Mouse (Mus musculus): ENCODE data around the gene Slc1a7.

The Slc1a7 gene

GRCm38 (mm10) chr4:108051687-108052274, 83.6 kb downstream of the Slc1a7 start:
- no peak for DNase-seq (ENCODE audit: low read depth, low spot score)

- DNase-seq (ENCODE audit: low read depth, low spot score) = no peak
Measured at GRCm38 (mm10) chr4:108052673-108053072, 84.5 kb downstream of the Slc1a7 start.

GRCm38 (mm10) chr4:108055873-108056272, 87.7 kb downstream of the Slc1a7 start:
- no peak for DNase-seq (ENCODE audit: low read depth, low spot score)

GRCm38 (mm10) chr4:108057247-108057646, 89.1 kb downstream of the Slc1a7 start:
- DNase-seq (ENCODE audit: low read depth, low spot score) = no peak

GRCm38 (mm10) chr4:108058166-108058565, 90.0 kb downstream of the Slc1a7 start:
- no peak for DNase-seq (ENCODE audit: low read depth, low spot score)

- no peak for DNase-seq (ENCODE audit: low read depth, low spot score)
Measured at GRCm38 (mm10) chr4:108059601-108060379, 91.7 kb downstream of the Slc1a7 start.

GRCm38 (mm10) chr4:108060774-108061173, 92.6 kb downstream of the Slc1a7 start:
- no peak for DNase-seq (ENCODE audit: low read depth, low spot score)

GRCm38 (mm10) chr4:108062524-108062923, 94.4 kb downstream of the Slc1a7 start:
- no peak for DNase-seq (ENCODE audit: low read depth, low spot score)
